Mouse (Mus musculus): ENCODE data around the gene Tigar.

The Tigar gene

DNA sequence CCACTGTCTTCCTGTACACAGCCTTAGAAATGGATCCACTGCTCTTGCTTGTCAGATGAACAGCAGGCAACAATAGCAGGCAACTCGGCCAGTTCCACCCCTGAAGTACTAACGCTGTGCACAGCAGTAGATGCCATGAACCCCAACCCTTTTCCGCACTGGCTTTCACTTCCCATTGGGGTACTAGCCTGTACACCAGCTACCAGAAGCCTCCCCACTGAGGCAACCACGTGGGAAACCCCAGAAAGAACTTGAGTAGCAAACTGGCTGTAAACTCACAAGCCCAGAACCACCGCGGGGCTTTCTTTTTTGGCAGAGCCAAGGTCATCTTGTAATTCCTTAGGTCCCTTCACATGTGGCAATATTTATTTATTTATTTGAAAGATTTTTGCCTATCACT, 27.5 kb downstream of the Tigar start:
- no peak for DNase-seq (ENCODE audit: low spot score)

DNA sequence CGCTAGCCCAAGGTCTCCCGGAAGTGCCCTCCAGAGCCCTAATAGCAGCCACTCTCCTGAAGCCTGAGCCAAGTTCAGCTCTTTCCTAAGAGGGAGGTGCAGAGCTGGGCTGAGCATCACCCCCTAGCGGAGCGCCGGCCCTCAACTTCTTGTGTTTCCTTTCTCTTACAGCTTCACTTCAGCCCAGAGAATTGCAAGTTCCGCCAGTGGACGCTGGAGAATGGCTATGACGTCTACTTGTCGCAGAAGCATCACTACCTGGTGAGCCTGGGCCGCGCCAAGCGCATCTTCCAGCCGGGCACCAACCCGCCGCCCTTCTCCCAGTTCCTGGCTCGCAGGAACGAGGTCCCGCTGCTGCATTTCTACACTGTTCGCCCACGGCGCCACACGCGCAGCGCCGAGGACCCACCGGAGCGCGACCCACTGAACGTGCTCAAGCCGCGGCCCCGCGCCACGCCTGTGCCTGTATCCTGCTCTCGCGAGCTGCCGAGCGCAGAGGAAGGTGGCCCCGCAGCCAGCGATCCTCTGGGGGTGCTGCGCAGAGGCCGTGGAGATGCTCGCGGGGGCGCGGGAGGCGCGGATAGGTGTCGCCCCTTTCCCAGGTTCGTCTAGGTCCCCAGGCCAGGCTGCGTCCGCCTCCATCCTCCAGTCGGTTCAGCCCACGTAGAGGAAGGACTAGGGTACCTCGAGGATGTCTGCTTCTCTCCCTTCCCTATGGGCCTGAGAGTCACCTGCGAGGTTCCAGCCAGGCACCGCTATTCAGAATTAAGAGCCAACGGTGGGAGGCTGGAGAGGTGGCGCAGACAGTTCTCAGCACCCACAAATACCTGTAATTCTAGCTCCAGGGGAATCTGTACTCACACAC, 29.3 kb downstream of the Tigar start:
- DNase-seq (ENCODE audit: low spot score) = peak; percentile 26

DNA sequence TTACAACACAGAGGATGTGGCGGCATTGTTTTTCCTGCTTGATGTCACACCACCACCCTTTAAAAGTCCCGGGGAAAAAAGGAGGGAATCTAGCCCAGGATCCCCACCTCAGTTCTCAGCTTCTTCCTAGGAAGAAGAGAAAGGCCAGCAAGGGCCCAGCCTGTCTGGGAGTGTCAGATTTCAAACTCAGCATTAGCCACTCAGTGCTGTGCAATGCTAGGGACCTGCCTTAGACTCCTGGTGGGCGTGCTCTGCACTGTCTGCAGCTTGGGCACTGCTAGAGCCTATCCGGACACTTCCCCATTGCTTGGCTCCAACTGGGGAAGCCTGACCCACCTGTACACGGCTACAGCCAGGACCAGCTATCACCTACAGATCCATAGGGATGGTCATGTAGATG, 36.5 kb downstream of the Tigar start, which contains the start of gene Fgf23:
Gene Fgf23, plus strand, starts transcription at position 86 of the 400 bp plus-strand sequence.
- DNase-seq (ENCODE audit: low spot score) = no peak

DNA sequence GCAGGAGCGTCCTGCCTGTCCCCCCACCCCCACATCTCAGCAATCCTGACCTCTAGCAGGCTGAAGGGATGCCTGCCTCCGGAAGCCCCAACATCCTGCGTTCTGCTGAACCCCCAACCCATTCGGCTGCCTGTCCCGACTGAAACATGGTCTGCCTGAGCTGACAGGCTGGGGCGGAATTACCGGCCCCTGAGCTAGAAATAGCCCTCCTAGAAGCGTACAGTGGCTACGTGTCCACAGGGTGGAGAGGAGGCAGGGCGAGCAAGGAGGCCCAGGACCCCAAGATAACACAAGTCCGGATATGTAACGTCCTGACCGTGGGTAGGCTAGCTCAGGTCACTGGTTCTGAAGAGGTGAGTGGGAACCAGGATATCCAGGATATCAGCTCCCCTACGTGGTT, 44.5 kb downstream of the Tigar start:
- no peak for DNase-seq (ENCODE audit: low spot score)

DNA sequence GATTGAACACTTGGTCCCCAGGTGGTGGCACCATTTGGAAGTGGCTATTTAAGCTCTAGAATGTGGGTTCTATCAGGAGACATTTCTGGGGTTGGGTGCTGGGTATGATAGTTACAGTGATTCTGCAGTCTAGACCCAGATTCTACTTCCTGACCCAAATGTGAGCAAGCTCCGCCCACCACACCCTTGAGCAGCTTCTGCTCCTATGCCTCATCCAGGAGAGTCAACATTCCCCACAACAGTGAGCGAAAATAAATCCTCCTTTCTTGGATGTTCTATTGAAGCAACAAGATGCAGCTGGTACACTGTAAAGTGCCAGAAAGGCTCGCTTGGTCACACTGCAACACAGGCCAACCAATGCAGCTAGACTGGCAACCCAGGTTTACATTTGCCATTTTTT, 45.4 kb downstream of the Tigar start:
- no peak for DNase-seq (ENCODE audit: low spot score)

DNA sequence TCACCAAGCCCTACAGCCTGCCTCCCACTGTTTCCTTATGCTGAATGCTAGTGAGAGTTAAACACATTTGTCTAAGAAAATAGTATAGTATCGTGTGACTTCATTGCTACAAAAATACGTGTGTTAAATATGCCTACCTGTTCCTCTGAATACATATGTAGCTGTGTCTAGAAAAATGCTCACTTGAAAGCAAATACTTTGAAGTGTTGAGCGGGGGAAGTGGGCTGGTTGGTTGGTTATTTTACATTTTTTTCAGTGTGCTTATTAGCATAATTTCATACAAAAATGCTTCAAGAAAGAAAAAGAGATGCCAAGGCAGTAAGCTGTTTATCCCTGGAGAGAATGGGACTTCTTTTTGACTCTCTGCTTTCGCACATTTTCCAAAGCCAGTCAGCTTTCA, 49.4 kb downstream of the Tigar start:
- no peak for DNase-seq (ENCODE audit: low spot score)

GRCm38 (mm10) chr6:127056990-127057588, 52.3 kb downstream of the Tigar start:
- no peak for DNase-seq (ENCODE audit: low spot score)

- DNase-seq (ENCODE audit: low spot score) = no peak
These were observed 58.5 kb downstream of the Tigar start for GRCm38 (mm10) chr6:127050847-127051246.

DNA sequence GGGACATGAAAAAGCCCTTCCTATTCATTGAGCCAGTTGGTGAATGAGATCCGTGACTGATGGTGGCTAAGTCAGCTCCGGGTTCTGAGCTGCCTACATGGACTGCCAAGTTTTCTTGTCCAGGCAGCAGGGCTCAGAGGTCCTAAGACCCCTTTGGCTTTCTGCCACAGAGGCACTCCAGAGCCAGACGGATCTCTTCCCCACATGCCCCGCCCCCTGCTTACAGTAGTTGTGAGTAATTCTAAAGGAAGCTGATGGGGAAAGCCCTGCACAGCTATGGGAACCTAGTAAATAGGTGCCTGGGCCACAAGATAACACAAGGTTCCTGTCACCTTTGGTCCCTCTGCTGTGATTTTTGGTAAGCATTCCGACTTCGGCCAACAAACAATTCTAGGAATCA, 64.4 kb downstream of the Tigar start:
- no peak for DNase-seq (ENCODE audit: low spot score)
